Mouse (Mus musculus): Measurements from ENCODE around the gene Rpap3.

The Rpap3 gene

GRCm38 (mm10) chr15:97728804-97729203 lies 23.2 kb upstream of the Rpap3 start:
- no peak for DNase-seq

GRCm38 (mm10) chr15:97728394-97728793 lies 22.8 kb upstream of the Rpap3 start:
- no peak for DNase-seq

DNA sequence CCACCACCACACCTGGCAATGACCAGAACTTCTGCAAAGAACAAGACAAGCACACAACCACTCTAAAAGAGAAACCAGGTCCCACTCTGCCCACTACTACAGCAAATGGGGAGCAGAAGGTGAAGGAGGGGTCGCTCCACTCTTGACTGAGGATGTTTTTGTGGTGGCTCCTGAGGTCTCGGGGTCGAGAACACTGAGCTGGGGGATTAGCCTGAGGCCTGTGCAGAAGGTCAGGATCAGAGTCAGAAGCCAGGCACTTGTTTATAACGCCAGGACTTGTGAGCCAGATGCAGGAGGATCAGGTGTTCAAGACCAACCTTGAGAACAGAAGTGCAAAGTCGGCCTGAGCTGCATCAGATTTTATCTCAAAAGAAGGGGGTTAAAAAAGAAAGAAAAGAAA lies 21.9 kb upstream of the Rpap3 start:
- DNase-seq: no peak

DNA sequence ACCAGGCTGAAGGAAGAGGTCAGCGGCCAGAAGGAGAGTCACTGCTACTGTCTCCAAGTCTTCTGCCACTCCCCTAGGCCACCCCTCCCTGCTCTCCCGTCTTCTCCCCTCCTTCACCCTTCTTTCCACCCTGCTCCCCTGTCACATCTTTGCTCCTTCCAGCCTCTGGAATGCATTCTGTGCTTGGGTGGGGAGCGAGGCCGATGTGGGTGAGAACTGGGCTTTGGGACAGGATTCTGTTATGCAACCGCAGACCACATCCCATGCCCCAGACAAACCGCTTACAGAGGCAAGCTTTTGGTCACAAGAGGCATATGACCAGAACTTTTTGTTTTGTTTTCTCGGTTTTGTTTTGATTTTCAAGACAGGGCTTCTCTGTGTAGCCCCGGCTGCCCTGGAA lies 21.4 kb upstream of the Rpap3 start:
- peak in 1 of 2 experiments; percentile 70 for DNase-seq

- DNase-seq: no peak
These were observed 20.7 kb upstream of the Rpap3 start for GRCm38 (mm10) chr15:97726310-97726709.

- DNase-seq: no peak
These were observed 19.7 kb upstream of the Rpap3 start for GRCm38 (mm10) chr15:97725198-97725785.

- no peak for DNase-seq
These were observed 18.9 kb upstream of the Rpap3 start for GRCm38 (mm10) chr15:97724346-97725197.

- no peak for DNase-seq
These were observed 18.1 kb upstream of the Rpap3 start for GRCm38 (mm10) chr15:97723536-97724345.

DNA sequence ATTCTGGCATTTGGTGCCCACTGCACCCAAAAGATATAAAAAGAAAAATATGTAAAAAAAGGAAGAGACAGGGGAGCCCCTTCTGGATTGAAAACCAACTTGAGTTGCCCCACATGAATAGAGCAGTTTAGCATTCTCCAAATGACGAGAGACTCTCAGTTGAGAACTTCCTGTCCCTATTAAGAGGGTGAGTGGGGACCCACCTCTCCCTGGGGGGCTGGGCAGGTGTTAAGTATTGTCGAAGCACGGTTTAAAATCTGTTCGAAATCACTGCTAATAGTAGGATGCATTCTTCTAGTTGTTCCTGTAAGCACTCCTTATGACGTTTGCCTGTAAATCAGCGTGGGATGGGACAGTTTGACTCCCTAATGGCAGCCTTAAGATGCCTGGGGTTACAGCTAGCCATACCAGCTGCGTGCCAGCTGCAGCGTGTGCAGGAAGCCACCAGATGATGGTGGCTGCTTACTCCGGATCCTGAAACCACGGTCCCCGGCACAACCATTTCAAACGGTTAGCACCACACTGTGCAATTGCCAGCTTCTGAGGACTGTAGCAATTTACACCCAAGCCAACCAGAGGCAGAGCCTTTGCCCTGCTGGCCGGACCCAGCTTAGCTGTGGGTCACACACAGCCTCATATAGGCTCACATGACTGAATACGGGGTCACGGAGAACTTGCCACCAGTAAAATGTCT lies 15.5 kb upstream of the Rpap3 start:
- no peak for DNase-seq

DNA sequence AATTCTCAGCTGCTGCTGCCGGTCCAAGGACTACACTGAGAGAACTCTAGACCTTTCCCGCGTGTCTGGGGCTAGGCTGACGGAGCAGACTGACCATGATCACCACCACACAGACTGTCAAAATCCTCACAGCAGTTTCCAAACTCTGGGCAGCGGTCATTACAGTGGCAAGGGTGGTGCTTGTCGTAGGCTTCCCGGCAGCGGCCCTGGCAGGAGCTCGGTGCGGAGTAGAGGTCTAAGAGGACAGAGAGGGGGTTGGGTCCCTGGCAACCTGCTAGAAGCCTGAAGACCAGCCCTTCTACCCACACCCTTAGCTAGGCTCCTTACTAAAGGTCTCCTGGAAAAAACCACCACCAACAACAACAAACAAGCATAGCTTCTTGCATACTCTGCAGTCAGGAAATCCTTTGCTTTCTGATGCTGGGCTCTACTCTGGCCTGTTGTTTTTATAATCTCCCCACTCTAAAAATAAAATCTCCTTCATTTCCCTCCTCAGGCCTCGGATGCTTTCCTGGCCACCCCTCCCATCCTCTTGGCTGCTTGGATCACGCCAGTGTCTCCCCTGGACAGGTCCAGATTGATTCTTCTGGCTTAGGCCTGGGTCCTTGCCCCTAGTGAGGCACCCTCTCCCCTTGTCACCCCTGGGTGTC lies 14.5 kb upstream of the Rpap3 start:
- DNase-seq: peak in 1 of 2 experiments; percentile 53

DNA sequence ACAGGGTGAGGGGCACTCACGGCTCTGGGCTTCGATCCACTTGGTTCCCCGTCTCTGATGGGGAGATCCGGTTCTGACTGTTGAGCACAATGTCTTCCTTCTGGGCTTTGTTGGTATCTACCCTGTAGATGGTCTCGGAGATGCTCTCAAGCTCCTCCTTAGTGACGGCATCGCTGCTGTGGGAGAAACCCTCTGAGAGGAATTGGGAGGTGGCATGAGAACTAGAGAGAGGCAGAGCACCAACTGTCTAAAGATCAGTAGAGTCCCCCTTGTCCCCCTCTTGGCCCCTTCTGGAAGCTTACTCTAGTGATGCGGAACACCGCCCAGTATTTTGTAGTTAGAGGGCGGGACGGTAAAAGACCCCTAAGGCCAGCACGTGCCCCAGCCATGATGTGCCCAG lies 13.9 kb upstream of the Rpap3 start:
- DNase-seq: no peak

GRCm38 (mm10) chr15:97718535-97719155 lies 13.0 kb upstream of the Rpap3 start:
- DNase-seq: no peak

DNA sequence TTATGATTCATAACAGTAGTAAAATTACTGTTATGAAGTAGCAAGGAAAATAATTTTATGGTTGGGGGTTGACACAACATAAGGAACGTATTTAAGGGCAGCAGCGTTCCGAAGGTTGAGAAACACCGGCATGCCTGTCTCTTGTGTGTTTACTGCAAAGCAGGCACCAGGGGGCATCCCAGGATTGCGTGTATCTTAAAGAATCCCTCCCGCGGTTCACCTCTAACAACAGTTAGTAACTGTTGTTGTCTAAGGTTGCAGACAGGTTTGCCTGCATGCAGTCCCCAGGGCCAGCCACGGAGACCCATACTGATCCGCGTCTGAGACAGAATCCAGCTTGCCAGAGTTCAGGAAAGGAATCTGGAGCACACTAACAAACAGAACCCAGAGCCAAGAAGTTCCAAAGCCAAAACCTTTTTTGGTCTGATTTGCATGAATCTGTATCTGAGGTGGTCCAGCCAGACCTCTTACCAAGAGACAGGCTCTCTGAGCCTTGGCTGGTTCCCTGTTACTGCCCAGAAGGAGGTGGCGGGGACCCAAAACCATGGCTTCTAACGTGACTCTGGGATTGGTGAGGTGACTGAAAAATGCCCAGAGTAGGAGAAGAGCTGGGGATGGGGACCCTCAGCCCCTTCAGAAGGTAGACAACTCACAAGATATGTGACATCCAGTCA lies 12.4 kb upstream of the Rpap3 start:
- DNase-seq: peak; percentile 59 to 71

DNA sequence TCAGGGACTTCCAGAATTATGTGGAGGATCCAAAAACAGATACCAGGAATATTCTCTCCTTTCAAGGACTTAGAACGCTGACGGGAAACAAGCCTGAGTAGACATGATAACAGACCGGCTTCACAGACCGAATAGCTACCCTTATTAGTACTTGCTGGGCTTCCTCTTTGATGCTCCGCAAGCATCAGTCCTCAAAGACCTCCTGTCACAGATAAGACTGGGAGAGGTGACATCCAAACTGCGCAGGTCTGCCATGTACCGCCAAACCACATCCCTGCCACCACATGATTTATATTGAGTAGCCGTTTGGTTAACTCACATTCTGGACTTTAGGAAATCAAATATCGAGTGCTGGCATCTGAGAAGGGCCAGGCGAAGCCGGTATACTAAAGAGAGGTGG lies 11.2 kb upstream of the Rpap3 start:
- no peak for DNase-seq

DNA sequence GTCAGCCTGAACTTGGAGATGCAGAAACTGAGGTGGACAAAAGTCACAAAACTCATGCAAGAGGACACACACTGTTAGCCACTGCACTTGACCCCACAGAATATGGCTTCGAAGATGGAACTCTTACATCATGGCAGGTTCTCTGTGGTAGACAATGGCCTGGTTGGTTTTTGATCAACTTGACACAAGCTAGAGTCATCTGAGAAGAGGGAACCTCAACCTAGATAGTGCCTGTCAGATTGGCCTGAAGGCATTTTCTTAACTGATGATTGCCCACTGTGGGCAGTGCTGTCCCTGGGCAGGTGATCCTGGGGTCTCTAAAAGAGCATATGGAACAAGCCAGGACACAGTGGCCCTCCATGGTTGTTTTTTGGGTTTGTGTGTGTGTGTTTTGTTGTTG lies 10.1 kb upstream of the Rpap3 start:
- DNase-seq: no peak

DNA sequence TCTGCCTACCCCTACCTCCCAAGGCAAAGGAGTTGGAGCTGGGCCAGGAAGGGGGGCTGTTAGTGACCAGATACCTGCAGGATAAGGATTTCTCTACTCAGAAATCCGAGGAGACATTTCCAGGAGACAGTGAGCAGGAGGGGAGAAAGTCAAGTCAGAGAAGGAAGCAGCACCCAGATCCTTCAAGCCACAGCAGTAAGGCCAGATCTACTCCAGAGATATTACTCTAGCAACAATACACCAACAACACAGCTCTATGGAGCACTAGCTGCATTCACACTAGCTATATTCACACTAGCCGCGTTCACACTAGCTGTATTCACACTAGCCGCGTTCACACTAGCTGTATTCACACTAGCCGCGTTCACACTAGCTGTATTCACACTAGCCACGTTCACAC lies 9.5 kb upstream of the Rpap3 start:
- DNase-seq: no peak

DNA sequence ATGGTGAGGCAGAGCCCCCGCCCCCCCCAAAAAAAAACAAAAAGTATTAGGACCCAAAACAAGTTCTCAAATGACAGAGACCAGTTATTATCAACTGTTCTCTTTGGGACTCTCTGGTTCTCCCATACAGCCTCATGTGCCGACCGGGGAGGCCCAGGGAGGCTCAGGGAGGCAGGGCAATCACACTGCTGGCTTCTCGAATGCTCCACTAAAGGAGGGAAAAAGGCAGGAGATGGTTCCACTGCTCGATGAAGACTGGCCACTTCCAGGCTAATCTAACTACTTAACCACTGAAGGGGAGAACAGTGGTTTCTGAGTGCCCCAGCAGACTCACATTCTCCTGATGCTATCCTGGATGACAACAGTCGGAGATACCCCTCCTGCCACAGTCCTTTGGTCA lies 6.9 kb upstream of the Rpap3 start:
- DNase-seq: no peak

GRCm38 (mm10) chr15:97710906-97711305 lies 5.3 kb upstream of the Rpap3 start:
- DNase-seq: no peak

GRCm38 (mm10) chr15:97696616-97697015 lies 9.0 kb downstream of the Rpap3 start:
- DNase-seq: peak in 1 of 2 experiments; percentile 13

- DNase-seq: no peak
These were observed 12.2 kb downstream of the Rpap3 start for GRCm38 (mm10) chr15:97693411-97693810.

GRCm38 (mm10) chr15:97684118-97684517 lies 21.5 kb downstream of the Rpap3 start:
- DNase-seq: peak in 1 of 2 experiments; percentile 3

Data from lung, postnatal 4 days (tissue).